Mouse (Mus musculus) left cerebral cortex, postnatal 10 days (tissue): ENCODE measurements at regions not wholly inside any gene's neighbourhood (a gene's known extent, or its start where the extent isn't known, plus 50 kb on each side); places are given as distances from the start of the nearest gene placed in this dataset.
A peak's percentile ranks its signal among the peaks of the same experiment; 100 is the strongest.

Source experiments
- DNase-seq, 2 experiments: peaks; one replicate each; pipeline ENCODE4 v3.0.0; 2021 to 2022; ENCODE audit warnings: low spot score in 2 of 2, mixed read lengths in 1 of 2; ENCODE audit errors: extremely low spot score in 1 of 2
- intact Hi-C: fragments of 180-260 bp; cut with DNase I; formaldehyde crosslinking; loops from one replicate; pipeline ENCODE4 v1.15.1; 2025

DNA sequence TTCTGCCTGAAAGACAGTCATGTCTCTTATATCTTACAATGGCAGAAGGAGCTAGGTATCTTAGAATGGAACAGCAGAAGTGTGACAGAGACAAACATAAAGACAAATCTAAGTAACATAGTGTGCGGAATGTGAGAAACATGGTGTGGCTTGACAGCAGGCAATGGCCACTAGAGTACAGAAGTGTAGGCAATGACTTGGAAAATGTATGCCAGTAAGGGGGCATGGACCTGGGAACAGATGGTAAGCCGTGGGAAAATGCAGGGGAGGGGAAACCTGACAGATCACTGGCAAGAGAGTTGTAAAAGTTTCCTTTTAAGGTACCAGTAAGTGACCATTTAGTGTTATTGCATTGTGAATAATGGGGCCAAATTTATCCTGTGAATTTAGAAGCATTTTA is 1238.0 kb upstream of the Slc7a12 start:
- intact Hi-C loops = no loop called here
- DNase-seq = no peak

DNA sequence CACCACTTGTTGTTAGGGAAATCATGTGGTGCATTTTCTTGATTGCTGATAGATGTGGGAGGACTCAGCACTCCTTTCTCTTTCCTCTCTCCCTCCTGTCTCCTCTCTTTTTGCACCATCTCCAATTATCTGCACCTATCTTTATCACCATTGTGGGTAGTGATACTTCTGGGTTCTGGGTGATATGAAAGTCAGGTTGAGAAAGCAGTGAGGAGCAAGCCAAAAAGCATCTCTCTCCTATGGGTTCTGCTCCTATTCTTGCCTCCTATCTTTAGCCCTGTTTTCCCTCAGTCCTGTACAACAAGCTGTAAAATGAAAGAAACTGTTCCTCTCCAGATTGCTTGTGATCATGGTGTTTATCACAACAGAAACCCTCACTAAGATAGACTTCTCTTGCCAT is 1233.0 kb upstream of the Slc7a12 start:
- intact Hi-C loops = no loop called here
- DNase-seq = no peak

DNA sequence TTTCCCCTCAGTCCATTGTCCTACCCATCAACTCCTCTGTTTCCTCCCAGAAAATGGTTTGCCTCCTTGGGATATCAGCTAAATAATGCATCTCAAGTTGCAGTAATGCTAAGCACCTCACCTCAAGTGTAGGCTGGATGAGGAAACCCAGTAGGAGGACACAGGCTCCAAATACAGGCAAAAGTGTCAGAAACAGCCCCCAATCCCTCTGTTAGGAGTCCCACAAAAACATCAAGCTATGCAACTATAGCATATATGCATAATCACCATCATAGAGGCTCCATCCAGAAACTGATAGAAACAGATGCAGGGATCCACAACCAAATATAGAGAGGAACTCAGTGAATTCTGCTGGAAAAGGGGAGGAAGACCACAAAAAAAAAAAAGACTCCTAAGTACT is 1231.7 kb upstream of the Slc7a12 start:
- intact Hi-C loops = no loop called here
- no peak for DNase-seq

- no peak for DNase-seq
- intact Hi-C loops = no loop called here
Measured at GRCm38 (mm10) chr3:13250721-13251120, 1229.8 kb upstream of the Slc7a12 start.

- intact Hi-C loops = no loop called here
- peak in 1 of 2 experiments; percentile 35 for DNase-seq
Measured at GRCm38 (mm10) chr3:13254061-13254460, 1226.4 kb upstream of the Slc7a12 start.
